Mouse (Mus musculus): ENCODE measurements around the gene Ptpra. TPM values are rescaled to one million over a fixed set of nuclear protein-coding genes. Genes with fewer than 3 reads are reported as not detected.

Ptpra gene
- polyA plus RNA-seq, 1 experiment from 2014 or later, result 95.1 TPM

DNA sequence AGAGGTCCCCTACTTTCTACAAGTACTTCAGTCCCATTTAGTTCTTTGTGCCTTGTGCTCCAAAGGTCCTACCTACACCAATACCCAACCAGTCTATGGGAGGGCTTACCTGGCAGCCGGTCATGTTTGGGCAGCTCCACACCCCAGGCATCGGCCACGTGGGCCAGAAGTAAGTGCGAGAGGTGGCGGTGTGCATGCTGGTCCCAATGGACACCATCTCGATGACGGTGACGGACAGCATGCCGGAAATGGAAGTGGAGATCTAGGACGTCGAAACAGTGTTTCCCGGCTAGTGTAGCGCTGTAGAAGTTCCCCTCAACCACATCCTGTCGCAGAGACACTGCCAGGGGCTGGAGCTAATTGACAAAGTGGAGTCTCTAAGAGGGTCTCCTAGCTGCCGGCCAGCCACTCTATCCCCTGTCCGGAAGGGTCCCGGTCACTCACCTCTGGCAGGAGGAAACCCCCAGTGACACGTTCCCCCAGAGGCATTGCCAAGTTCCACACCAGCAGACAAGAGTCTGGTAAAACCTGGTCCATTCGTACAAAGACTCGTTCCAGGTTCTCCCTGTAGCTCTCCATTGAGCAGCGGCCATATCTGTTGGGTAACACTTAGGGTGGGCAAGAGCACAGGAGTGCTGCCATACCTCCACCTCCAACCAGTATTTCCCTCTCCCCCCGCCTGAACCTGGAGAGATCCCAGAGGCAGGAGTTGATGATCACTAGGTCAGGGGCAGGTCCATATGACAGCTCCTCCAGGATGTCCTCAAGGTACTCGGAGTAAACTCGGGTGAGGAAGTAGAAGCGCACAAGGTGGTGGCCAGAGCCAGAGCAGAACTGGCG is 28.1 kb upstream of the Ptpra start:
- Histone ChIP-seq H3K4me1 (replicated peaks; ENCODE audit: control insufficient read depth, insufficient read depth, low read length) (peaks cover 6% of the 10 kb centered on the region; the same call in 1 of the 2 replicates), H3K4me2 (ENCODE audit: low read length) (no peak overlapping the region), H3K9me3 (ENCODE audit: control insufficient read depth, low read length) (no peaks in the 10 kb centered on the region), H3K27me3 (replicated peaks; ENCODE audit: control insufficient read depth, insufficient read depth, low read length) (no peaks in the 10 kb centered on the region), H3K4me3 (ENCODE audit: low read depth, low read length) (no peak overlapping the region), H3K9ac (ENCODE audit: low read length) (no peak overlapping the region), H3K36me3 (ENCODE audit: control insufficient read depth, insufficient read depth, low read length) (peaks cover 21% of the 10 kb centered on the region), H3K27ac (ENCODE audit: low read depth) (no peak overlapping the region)
- 95% methylated on average over 26 of the region's 26 CpGs for WGBS
- DNase-seq (ENCODE audit: low spot score) (no peak), ATAC-seq (replicated peaks; ENCODE audit: low FRiP score, low TSS enrichment, low read depth) (no peak)

DNA sequence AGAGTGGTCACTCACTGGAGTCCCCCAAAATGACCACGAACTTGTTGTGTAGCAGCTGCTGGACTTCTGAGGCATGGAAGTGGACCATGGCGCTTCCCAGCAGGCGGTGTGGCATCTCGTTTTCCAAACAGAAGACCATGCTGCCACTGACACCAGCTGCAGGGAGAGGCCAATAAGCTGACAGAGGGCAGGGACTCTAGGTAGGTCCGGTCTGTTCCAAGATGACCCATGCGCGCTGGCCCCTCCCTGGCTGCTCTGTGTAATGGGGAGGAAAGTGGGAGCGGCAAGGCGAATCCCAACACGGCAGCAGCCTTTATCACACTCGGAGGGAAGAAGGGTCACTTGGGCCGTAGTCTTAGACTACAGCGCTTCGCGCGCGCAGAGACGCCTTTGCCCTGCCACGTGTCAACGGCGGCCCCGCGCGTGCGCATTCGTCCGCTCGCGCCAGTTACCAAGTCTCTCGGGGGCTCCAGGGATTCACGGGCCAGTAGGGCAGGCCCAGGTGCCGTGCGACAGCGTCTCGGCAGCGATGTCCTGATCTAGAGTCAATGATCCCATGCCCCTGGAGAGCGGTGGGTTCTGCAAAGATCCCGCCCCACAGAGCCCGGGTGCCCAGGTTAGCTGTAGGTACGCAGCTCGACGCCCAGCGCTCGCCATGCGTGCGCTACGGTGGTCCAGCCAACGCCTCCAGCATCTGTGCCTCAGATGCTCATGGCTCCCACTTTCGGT is 26.5 kb upstream of the Ptpra start:
- H3K4me3 ChIP-seq (ENCODE audit: low read depth, low read length), result peak overlapping the region; percentile 56
- DNase-seq (ENCODE audit: low spot score) (no peak), ATAC-seq (replicated peaks; ENCODE audit: low FRiP score, low TSS enrichment, low read depth) (peak; percentile 67)
- 14% methylated on average over 49 of the region's 49 CpGs for WGBS
- H3K4me2 ChIP-seq (ENCODE audit: low read length), result peak overlapping the region; percentile 92
- H3K27ac ChIP-seq (ENCODE audit: low read depth), result peak overlapping the region; percentile 88
- no peaks in the 10 kb centered on the region for H3K9me3 ChIP-seq (ENCODE audit: control insufficient read depth, low read length)
- H3K4me1 ChIP-seq (replicated peaks; ENCODE audit: control insufficient read depth, insufficient read depth, low read length), result peaks cover 6% of the 10 kb centered on the region; the same call in 1 of the 2 replicates
- H3K9ac ChIP-seq (ENCODE audit: low read length), result peak overlapping the region; percentile 64
- peaks cover 18% of the 10 kb centered on the region for H3K36me3 ChIP-seq (ENCODE audit: control insufficient read depth, insufficient read depth, low read length)
- no peaks in the 10 kb centered on the region for H3K27me3 ChIP-seq (replicated peaks; ENCODE audit: control insufficient read depth, insufficient read depth, low read length)

DNA sequence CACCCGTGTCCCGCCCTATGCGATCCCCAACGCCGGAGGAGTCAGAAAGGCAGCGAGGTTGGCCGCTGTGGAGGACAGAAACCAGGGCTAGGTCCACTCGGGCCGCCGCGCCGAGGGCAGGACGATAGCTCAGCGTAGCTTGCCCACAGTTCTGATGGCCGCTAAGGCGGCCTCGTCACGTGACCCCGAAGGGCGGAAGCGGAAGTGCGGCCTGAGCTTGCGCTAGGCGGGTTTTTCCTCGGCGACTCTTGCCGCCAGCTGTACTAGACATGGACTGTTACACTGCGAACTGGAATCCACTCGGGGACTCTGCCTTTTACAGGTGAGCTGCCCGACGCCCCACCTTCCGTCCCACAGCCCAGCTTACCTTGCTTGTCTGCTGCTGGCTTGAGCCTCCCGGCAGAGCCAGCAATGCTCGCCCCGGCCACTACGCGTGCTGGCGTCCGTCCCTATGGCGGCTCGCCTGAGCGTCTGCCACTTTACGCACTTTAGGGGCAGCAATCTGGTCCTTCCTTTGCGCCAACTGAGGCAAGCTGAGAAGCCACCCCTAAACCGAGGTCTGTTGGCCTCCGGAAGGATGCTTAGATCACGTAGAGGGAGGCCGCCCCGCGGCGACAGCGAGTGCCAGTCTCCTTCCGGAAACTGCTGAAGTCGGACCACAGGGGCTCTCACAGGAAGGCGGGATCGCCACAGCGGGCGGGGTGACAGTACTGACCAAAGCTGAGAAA is 25.8 kb upstream of the Ptpra start, which contains the start of the genes Vps16 and Pced1a:
Gene Vps16 (plus strand): TSS at position 214 of the 728 bp plus-strand sequence.
Gene Pced1a (minus strand): TSS at position 576 of the 728 bp plus-strand sequence.
- Histone ChIP-seq H3K4me3 (ENCODE audit: low read depth, low read length) (peak within 1 kb of the TSS; percentile 56), H3K27ac (ENCODE audit: low read depth) (peak within 1 kb of the TSS; percentile 88), H3K9ac (ENCODE audit: low read length) (peak within 1 kb of the TSS; percentile 64), H3K36me3 (ENCODE audit: control insufficient read depth, insufficient read depth, low read length) (0 out of 2 replicates have a peak, but pooled peaks cover 12% of the 10 kb centered on the region), H3K27me3 (replicated peaks; ENCODE audit: control insufficient read depth, insufficient read depth, low read length) (no peaks in the 10 kb centered on the region), H3K9me3 (ENCODE audit: control insufficient read depth, low read length) (no peaks in the 10 kb centered on the region), H3K4me1 (replicated peaks; ENCODE audit: control insufficient read depth, insufficient read depth, low read length) (peaks cover 6% of the 10 kb centered on the region; the same call in 1 of the 2 replicates), H3K4me2 (ENCODE audit: low read length) (peak within 1 kb of the TSS; percentile 92)
- DNase-seq (ENCODE audit: low spot score) (peak; percentile 98), ATAC-seq (replicated peaks; ENCODE audit: low FRiP score, low TSS enrichment, low read depth) (peak; percentile 96)
- WGBS, result under 1% methylated on average over 58 of the region's 58 CpGs

DNA sequence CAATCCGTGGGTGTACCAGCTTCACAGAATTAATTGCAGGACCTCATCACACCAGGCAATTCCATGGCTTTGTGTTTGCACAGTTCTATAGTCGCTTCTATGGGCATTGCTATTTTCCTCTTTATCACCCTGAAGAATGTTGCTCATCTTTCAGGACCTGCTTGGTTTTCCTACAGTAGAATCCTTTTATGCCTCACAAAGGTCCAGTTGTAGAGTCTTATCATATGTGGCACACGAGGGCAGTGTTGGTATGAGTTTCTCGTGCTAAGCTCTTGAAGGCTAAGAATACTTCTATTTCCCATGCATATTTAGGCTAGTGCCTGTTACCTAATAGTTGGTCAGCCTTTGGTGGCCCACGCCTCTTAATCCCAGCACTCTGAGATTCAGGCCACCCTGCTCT is 25.0 kb upstream of the Ptpra start:
- peak overlapping the region; percentile 56 for H3K4me3 ChIP-seq (ENCODE audit: low read depth, low read length)
- H3K9me3 ChIP-seq (ENCODE audit: control insufficient read depth, low read length), result no peaks in the 10 kb centered on the region
- no peak for ATAC-seq (replicated peaks; ENCODE audit: low FRiP score, low TSS enrichment, low read depth)
- 0 out of 2 replicates have a peak overlapping the region, but pooled peaks have one; percentile 88 for H3K27ac ChIP-seq (ENCODE audit: low read depth)
- H3K27me3 ChIP-seq (replicated peaks; ENCODE audit: control insufficient read depth, insufficient read depth, low read length), result no peaks in the 10 kb centered on the region
- 0 out of 2 replicates have a peak, but pooled peaks cover 13% of the 10 kb centered on the region for H3K36me3 ChIP-seq (ENCODE audit: control insufficient read depth, insufficient read depth, low read length)
- 40% methylated on average over 5 of the region's 5 CpGs for whole genome bisulfite sequencing
- H3K9ac ChIP-seq (ENCODE audit: low read length), result peak overlapping the region; percentile 64
- H3K4me2 ChIP-seq (ENCODE audit: low read length), result peak overlapping the region; percentile 92
- peaks cover 6% of the 10 kb centered on the region; the same call in 1 of the 2 replicates for H3K4me1 ChIP-seq (replicated peaks; ENCODE audit: control insufficient read depth, insufficient read depth, low read length)
- DNase-seq (ENCODE audit: low spot score), result no peak

DNA sequence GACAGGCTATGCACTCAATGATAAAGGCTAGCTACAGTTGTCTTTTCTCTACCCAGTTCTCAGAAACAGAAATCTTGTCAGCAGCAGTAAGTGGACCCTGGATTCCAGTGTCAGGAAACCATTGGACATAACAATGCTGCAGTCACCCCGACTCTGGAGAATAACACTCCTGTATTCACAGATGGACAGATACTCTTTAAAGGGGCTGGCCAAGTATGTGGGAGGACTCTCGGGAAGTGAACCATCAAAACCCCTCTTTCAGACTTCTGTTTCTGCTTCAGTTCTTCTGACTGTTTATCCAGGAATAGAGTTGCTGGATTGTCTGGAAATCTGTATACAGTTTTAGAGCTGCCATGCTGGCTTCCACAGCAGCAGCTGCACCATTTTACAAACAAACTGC is 20.2 kb upstream of the Ptpra start:
- no peak overlapping the region for H3K4me2 ChIP-seq (ENCODE audit: low read length)
- DNase-seq (ENCODE audit: low spot score) (no peak), ATAC-seq (replicated peaks; ENCODE audit: low FRiP score, low TSS enrichment, low read depth) (no peak)
- no peaks in the 10 kb centered on the region for H3K27me3 ChIP-seq (replicated peaks; ENCODE audit: control insufficient read depth, insufficient read depth, low read length)
- H3K36me3 ChIP-seq (ENCODE audit: control insufficient read depth, insufficient read depth, low read length), result 0 out of 2 replicates have a peak, but pooled peaks cover 7% of the 10 kb centered on the region
- H3K27ac ChIP-seq (ENCODE audit: low read depth), result no peak overlapping the region
- no peaks in the 10 kb centered on the region for H3K9me3 ChIP-seq (ENCODE audit: control insufficient read depth, low read length)
- peaks cover 6% of the 10 kb centered on the region; the same call in 1 of the 2 replicates for H3K4me1 ChIP-seq (replicated peaks; ENCODE audit: control insufficient read depth, insufficient read depth, low read length)
- WGBS, result 50% methylated on average over 2 of the region's 2 CpGs
- H3K9ac ChIP-seq (ENCODE audit: low read length), result no peak overlapping the region
- no peak overlapping the region for H3K4me3 ChIP-seq (ENCODE audit: low read depth, low read length)

DNA sequence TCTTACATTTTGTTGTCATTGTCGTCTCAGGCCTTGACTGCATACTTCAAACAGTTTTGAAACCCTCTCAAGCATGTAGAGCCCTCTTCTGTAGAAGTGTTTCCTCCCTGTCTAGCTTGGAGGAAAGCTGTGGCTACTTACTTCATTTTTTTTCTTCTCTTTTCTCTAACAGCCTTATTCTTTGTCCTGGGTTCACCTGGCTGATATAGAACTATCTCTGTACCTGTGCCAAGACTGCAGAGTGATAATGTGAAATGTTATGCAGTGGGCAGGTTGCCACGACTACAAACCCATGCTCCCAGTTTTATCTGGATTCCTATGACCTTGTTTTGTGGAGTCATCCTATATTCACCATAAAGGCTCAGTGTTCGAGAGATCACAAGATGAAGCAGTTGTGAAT is 19.6 kb upstream of the Ptpra start:
- H3K9me3 ChIP-seq (ENCODE audit: control insufficient read depth, low read length), result no peaks in the 10 kb centered on the region
- 88% methylated on average over 3 of the region's 3 CpGs for WGBS
- no peak overlapping the region for H3K27ac ChIP-seq (ENCODE audit: low read depth)
- H3K36me3 ChIP-seq (ENCODE audit: control insufficient read depth, insufficient read depth, low read length), result 0 out of 2 replicates have a peak, but pooled peaks cover 7% of the 10 kb centered on the region
- no peak for DNase-seq (ENCODE audit: low spot score)
- H3K9ac ChIP-seq (ENCODE audit: low read length), result no peak overlapping the region
- H3K4me1 ChIP-seq (replicated peaks; ENCODE audit: control insufficient read depth, insufficient read depth, low read length), result peaks cover under 1% of the 10 kb centered on the region; the same call in 1 of the 2 replicates
- no peak for ATAC-seq (replicated peaks; ENCODE audit: low FRiP score, low TSS enrichment, low read depth)
- no peaks in the 10 kb centered on the region for H3K27me3 ChIP-seq (replicated peaks; ENCODE audit: control insufficient read depth, insufficient read depth, low read length)
- no peak overlapping the region for H3K4me3 ChIP-seq (ENCODE audit: low read depth, low read length)
- H3K4me2 ChIP-seq (ENCODE audit: low read length), result no peak overlapping the region

DNA sequence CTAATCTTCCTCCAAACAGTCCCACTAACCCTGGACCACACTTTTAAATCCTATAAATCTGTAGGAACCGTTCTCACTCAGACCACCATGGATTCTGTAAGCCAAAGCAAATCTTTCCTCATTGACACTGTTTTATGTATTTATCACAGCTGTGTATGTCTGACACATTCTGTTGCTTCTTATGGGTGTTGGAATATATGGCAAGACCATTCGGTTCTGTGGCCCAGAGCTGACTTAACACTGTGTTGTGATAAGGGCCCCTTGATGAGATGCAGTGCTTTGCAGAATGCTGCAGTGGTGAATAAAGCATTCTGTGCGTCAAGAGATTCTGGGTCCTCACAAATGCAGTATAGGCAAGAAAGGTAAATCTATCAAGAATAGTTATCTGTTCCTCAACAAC is 17.9 kb upstream of the Ptpra start:
- Histone ChIP-seq H3K27me3 (replicated peaks; ENCODE audit: control insufficient read depth, insufficient read depth, low read length) (no peaks in the 10 kb centered on the region), H3K9me3 (ENCODE audit: control insufficient read depth, low read length) (no peaks in the 10 kb centered on the region), H3K9ac (ENCODE audit: low read length) (no peak overlapping the region), H3K27ac (ENCODE audit: low read depth) (no peak overlapping the region), H3K4me3 (ENCODE audit: low read depth, low read length) (no peak overlapping the region), H3K4me2 (ENCODE audit: low read length) (no peak overlapping the region), H3K36me3 (ENCODE audit: control insufficient read depth, insufficient read depth, low read length) (0 out of 2 replicates have a peak, but pooled peaks cover 7% of the 10 kb centered on the region), H3K4me1 (replicated peaks; ENCODE audit: control insufficient read depth, insufficient read depth, low read length) (no peaks in the 10 kb centered on the region)
- DNase-seq (ENCODE audit: low spot score), result no peak
- 87% methylated on average over 3 of the region's 3 CpGs for WGBS
- no peak for ATAC-seq (replicated peaks; ENCODE audit: low FRiP score, low TSS enrichment, low read depth)

DNA sequence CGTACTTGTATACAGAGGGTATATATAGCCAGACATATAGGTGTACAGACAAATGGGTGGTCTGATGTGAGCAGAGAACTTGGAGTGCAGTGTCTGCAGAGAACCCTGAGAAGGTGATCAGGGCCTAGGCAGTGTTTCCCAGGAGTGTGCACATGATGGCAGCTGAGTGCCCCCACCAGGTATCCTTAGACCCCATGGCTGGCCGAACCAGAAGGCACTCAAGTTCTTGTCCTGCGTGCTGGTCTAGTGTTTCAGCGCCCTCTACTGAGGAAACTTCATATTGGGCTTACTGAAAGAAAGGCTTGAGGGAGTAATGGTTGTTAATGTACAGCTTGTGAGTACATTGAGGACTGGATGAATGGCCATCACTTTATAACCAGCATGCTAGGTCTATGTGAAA is 16.9 kb upstream of the Ptpra start:
- 23% methylated on average over 4 of the region's 4 CpGs for WGBS
- H3K9ac ChIP-seq (ENCODE audit: low read length), result no peak overlapping the region
- H3K36me3 ChIP-seq (ENCODE audit: control insufficient read depth, insufficient read depth, low read length), result peaks cover 16% of the 10 kb centered on the region; the same call in 1 of the 2 replicates
- DNase-seq (ENCODE audit: low spot score) (peak; percentile 59), ATAC-seq (replicated peaks; ENCODE audit: low FRiP score, low TSS enrichment, low read depth) (no peak)
- H3K27me3 ChIP-seq (replicated peaks; ENCODE audit: control insufficient read depth, insufficient read depth, low read length), result no peaks in the 10 kb centered on the region
- H3K4me1 ChIP-seq (replicated peaks; ENCODE audit: control insufficient read depth, insufficient read depth, low read length), result no peaks in the 10 kb centered on the region
- H3K4me2 ChIP-seq (ENCODE audit: low read length), result no peak overlapping the region
- no peaks in the 10 kb centered on the region for H3K9me3 ChIP-seq (ENCODE audit: control insufficient read depth, low read length)
- H3K4me3 ChIP-seq (ENCODE audit: low read depth, low read length), result no peak overlapping the region
- no peak overlapping the region for H3K27ac ChIP-seq (ENCODE audit: low read depth)
